Mouse (Mus musculus) cerebellum, adult 2 months (tissue): ENCODE results near the gene Tmem135.

Source experiments
- CTCF ChIP-seq: fragments of 200-500 bp; IDR thresholded peaks from 2 replicates; pipeline ENCODE4 v1.5.1; 2011; ENCODE audit warnings: low read depth, mild to moderate bottlenecking, control low read depth, low read length, moderate library complexity, borderline replicate concordance; ENCODE audit not compliant: insufficient read depth
- POLR2A ChIP-seq: fragments of 200-500 bp; IDR thresholded peaks from 2 replicates; pipeline ENCODE4 v1.6.1; 2011; ENCODE audit warnings: low read length, control low read depth, borderline replicate concordance; ENCODE audit not compliant: insufficient read depth

GRCm38 (mm10) chr7:89390660-89391059 is 13.4 kb downstream of the Tmem135 start:
- TF ChIP-seq POLR2A: no peak
- TF ChIP-seq CTCF: no peak
